Mouse (Mus musculus) embryonic fibroblast, embryonic 13.5 days (primary cell): ENCODE results near the gene Dgcr8.

Experiments
- CTCF ChIP-seq: IDR thresholded peaks from 2 replicates; pipeline ENCODE4 v1.5.1; 2011; ENCODE audit warnings: mild to moderate bottlenecking, control low read depth, low read length, moderate library complexity, borderline replicate concordance; ENCODE audit not compliant: insufficient read depth
- POLR2A ChIP-seq: IDR thresholded peaks from 2 replicates; pipeline ENCODE4 v1.6.1; 2011; ENCODE audit warnings: low read depth, mild to moderate bottlenecking, control low read depth, low read length, moderate library complexity

- TF ChIP-seq CTCF (no peak), POLR2A (no peak)
These were observed 32.4 kb upstream of the Dgcr8 start for GRCm38 (mm10) chr16:18321443-18321842.
